In the genomic region with DNA sequence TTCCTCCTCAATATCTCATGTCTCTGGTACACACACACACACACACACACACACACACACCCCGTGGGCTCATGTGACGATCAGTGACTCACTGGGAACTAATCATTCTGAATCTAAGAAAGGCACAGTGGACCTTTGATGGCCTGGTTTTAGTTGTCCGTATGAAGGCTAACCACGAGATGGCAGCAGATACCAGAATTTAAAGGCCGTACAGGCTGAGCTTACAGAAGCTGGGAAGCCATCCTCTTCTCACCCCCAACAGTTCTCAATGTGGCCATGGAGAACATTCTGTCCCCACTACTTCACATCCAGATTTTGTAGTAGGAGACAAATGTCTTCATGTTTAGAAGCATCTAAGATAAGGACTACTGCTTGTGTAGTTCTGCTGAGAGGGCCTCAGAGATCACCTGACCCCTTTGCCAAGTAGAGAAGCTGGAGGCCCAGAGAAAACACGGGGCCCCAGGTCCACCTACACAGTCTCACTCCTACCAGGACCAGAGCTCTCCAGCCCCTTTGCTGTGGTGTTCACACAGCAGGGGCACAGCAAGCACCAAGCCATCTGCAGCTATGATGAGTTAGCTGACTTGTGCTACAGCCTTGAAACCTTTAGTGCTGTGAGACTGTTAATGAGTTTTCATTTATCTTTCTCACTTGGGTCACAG, we compare ENCODE assay signal across 8 mouse cellular contexts.
DNase-seq lines count a peak whose midpoint lies in the region; ATAC-seq lines count a peak whose summit lies in the region.

No protein-coding gene starts in this region.

- peak; percentile 59 for DNase-seq in gastrocnemius, postnatal 10 days
- DNase-seq in induced T-regulatory cell, adult 2 months (ENCODE audit: low read depth): peak; percentile 76
- DNase-seq in left cerebral cortex, adult 8-10 months (ENCODE audit: low spot score in 2 of 2): peak; percentile 42 to 74
- DNase-seq in right cerebral cortex, postnatal 10 days (ENCODE audit: low spot score in 2 of 2): peak; percentile 81 to 82
- peak; percentile 61 to 68 for DNase-seq in urinary bladder, postnatal 4 days (ENCODE audit: low spot score in 2 of 2)

- ATAC-seq in activated CD4-positive, CD25-positive, alpha-beta regulatory T cell, adult 4 months: peak; percentile 61
- ATAC-seq in common myeloid progenitor, adult 5-6 weeks (replicated peaks; ENCODE audit: low read depth, poor library complexity, severe bottlenecking): peak; percentile 79
- peak; percentile 84 for ATAC-seq in megakaryocyte progenitor cell, adult 5-6 weeks (replicated peaks; ENCODE audit: poor library complexity)

Comparison
In these comparisons a context has a peak if more than half of its experiments do, and no peak if none do; other contexts are left out.
1. Peak in every context shown above with its lines: DNase-seq and ATAC-seq.